Mouse (Mus musculus) ovary, postnatal 10 days (tissue): Measurements from ENCODE around the gene Rnf123.
A peak's percentile ranks its signal among the peaks of the same experiment; 100 is the strongest.

Experiments
- DNase-seq: peaks from one replicate; pipeline ENCODE4 v3.0.0; 2022; ENCODE audit warnings: low spot score

Gene Rnf123

DNA sequence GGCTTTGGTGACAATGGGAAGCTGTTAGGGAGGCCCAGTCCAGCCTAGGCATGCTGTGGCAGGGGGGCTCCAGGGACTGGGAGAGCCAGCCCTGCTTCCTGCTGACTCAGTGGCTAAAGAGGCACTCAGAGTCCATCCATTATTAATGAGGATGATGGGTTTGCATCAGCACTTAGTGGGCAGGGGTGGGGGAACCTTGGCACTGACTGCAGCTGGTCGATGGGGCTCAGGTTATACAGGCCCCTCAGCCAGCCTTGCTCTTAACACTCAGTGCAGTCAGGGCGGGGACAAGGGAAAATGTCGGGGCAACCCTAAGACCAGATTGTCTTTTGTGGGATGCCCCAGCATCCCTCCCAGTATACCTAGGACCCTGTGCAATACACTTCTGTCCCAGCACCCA is 21.0 kb downstream of the Rnf123 start:
- DNase-seq = no peak

- no peak for DNase-seq
These were observed 24.9 kb downstream of the Rnf123 start for GRCm38 (mm10) chr9:108058291-108058690.

- no peak for DNase-seq
These were observed 25.9 kb downstream of the Rnf123 start for GRCm38 (mm10) chr9:108057262-108057562.

- DNase-seq = no peak
These were observed 26.5 kb downstream of the Rnf123 start for GRCm38 (mm10) chr9:108056361-108057261.

DNA sequence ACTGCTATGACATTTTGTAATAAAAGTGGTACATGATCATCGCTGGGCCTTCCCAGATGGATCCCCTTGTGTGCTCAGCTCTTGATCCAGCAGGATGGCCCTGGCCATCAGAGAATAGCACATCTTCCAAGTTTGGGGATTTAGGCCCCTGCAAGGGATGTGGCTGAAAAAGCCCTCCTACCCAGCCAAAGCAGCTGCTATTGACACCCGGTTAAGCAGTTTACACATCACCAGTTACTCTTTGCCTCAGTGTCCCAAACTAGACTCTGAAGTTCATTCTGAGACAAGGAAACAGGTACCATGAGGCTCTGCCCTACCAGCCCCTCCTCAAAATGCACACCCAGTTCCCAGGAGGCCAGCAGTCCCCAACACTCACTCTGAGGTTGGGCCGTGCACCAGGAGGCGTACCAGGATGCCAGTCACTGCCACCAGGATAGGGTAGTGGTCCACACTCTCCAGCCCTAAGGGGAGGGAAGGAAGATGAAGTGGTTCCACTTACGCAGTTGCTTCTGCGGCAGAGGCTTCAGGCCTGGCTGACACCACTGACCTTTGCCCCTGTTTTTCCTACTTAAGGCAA is 27.4 kb downstream of the Rnf123 start:
- no peak for DNase-seq

DNA sequence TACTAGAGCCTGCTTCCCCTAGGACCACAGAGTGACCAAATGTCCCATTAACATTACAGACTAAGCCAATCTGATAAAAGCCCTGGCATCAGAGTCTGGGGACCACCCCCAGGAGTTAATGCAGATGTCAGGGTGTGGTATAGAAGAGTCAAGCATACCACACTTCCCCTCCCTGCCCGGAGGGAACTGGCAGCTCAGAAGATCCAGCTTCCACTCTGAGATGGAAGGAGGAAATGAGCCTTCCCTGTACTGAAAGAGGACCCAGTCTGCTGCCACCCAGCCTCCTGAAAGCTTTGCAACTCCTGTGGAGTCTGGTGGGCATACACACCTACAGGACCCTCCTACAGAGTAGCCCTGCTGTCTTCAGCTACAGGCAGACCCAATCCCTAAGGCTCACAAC is 28.1 kb downstream of the Rnf123 start:
- DNase-seq = no peak

- no peak for DNase-seq
These were observed 28.7 kb downstream of the Rnf123 start for GRCm38 (mm10) chr9:108054331-108055040.

- DNase-seq = no peak
These were observed 29.4 kb downstream of the Rnf123 start for GRCm38 (mm10) chr9:108053665-108054225.

DNA sequence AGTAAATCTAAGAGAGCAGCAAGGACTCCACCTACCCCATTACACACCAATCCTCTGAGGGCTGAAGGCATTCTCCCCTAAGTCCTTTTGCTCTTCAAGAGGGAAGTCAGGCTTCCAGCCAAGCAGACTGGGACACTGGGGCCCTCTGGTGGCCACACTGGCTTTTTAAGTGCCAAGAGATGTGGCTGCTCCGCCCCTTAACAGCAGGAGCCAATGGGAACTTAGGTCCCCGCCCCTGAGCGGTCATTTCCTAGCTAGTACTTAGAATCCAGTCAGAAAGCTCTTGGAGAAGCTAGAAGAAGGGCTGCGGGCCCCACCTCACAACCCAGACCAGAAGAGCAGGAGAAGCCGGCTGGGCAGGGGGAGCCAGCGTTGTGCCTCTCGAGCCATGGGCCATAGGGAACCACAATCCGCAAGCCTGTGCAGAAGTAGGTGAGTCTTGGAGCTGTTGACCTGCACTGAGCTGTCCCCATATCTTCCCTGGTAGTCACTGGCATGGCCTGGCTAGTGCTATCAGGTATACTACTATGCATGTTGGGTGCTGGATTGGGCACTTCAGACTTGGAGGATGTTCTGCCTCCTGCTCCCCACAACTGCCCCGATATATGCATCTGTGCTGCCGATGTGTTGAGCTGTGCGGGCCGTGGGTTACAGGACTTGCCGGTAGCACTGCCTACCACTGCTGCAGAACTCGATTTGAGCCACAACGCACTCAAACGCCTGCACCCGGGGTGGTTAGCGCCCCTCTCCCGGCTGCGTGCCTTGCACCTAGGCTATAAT is 30.1 kb downstream of the Rnf123 start, which contains the start of gene Amigo3:
TSS of gene Amigo3 (plus strand) at position 275 of the 780 bp plus-strand sequence.
- peak; percentile 96 for DNase-seq

- DNase-seq = no peak
These were observed 30.7 kb downstream of the Rnf123 start for GRCm38 (mm10) chr9:108052411-108052810.

DNA sequence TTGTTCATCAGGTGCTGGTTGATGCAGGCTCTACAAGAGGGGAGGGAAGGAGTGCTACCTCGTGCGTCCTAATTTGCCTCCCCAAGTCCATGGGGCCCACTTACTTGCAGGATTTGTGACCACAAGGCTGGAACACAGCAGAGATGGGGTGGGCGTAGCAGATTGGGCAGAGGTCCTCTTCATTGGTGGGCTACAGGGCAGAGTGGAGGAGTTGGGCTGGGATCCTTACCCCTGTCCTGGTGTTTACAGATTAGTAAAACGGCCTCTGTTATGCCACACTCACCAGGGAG is 31.3 kb downstream of the Rnf123 start:
- no peak for DNase-seq

GRCm38 (mm10) chr9:108051184-108051930 is 31.8 kb downstream of the Rnf123 start:
- no peak for DNase-seq

GRCm38 (mm10) chr9:108049561-108050251 is 33.4 kb downstream of the Rnf123 start:
- no peak for DNase-seq

- DNase-seq = peak; percentile 85
These were observed 34.1 kb downstream of the Rnf123 start, which contains the start of gene Gmppb for GRCm38 (mm10) chr9:108049016-108049455. Gene Gmppb, plus strand, starts transcription at chr9:108049242.

DNA sequence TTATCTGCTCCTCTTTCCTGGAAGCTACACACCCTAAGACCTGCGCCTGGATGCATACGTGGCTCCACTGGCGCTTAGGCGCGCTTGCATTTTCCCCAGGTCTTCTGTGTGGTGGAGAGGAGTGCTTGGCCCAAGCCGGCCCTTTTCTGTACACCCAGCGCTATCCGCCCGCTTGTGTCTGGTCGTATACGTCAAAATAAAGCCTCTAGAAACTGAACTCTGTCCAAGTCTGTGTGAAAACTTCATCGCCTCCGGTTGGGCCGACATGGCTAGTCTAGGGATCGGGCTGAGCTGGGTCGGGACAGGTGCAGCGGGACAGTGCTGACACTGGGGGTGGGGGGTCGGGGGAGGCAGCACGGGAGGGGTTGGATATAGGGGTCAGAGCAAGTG is 34.6 kb downstream of the Rnf123 start:
- DNase-seq = no peak

DNA sequence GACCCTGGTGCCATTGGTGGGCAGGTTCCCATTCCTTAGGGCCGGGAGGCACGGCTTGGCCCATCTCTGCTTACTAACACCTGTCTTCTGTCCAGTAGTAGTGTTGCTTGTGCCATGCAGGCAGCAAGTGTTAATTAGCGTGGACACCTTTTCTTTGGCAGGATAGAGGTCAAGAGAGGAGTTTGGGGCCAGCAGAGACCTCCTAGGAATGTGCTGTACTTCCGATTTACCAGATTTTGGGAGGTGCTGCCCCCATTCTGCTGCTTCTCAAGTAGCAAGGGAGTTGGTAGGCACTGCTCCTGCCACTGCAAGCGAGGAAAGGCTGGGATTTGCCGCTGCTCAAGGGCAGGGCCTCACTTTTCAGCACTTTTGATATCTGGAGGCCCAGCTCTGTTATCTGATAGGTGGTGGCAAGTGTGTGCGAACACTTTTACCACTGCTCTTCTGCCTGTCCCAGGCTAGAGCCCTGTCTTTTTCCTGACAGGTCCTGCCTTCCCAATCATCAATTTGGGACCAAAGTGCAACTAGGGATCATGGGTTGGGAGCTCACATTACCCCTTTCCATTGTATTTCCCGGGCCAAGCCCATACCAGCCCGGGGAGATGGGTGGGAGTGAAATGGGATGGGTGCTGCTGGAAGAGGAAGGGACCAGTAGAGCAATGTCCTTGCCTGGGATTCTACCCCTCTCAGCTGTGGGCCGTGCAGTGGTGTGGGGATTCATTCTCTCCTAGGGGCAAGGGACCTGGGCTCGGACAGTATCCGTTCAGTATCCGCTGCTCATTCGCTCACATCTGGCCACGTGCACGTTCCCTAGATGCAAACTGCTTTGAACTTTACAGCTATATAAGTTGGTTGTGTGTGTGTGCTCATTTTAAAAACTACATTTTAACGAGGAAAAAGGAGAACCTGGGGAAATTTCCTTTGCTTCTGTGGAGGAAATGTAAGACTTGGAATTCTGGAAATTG is 35.3 kb downstream of the Rnf123 start:
- DNase-seq = no peak

DNA sequence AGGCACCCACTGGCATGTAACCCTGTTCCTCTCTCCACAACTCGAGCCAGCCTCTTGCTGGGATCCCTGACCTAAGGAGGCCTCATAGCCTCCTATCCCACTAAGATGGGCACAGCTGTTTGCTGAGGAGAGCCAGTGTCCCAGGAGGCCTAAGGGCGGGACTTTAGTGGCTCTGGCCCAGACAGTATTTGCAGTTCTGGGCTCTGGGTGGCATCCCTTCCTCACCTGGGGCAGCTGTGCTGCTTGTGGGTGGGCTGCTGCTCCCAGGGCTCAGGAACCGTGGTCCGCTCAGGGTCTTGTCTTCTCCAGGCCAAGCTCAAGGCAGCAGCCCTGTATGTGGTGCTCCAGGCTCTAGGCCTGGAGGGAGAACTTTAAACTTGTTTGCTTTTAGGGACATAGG is 36.6 kb downstream of the Rnf123 start:
- DNase-seq = no peak

DNA sequence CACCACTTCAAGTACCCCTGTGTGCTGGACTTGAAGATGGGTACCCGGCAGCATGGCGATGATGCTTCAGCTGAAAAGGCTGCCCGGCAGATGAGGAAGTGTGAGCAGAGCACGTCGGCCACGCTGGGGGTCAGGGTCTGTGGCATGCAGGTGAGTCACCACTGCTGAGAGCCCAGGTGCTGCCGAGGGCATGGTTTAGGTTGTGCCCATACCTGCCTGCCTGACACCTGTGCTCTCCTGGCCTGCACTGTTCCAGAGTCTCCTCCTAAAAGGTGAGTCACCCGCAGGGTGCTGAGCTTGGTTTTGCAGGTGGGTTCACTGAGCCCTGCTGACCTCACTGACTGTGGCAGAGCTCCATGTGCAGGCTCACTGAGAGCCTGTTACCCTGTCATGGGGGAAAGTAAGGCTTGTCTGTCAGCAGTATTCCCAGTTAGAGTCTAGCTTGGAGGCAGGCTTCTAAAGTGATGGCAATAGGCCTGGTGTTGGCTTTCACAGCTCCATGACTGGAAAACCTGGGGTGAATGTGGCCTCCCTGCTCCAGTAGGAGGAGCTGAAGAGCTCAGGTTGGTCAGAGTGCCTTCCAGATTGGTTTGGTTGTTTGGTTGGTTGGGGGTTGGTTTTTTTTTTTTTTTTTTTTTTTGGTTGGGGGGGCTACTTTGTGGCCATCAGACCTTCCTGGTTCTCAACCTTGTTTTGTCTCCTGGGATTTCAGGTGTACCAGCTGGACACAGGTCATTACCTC is 38.2 kb downstream of the Rnf123 start:
- DNase-seq = no peak
